Mouse (Mus musculus) embryonic fibroblast, embryonic 13.5 days (primary cell): ENCODE results near the gene Bnc2.

Source experiments
- CTCF ChIP-seq: IDR thresholded peaks from 2 replicates; pipeline ENCODE4 v1.5.1; 2011; ENCODE audit warnings: mild to moderate bottlenecking, control low read depth, low read length, moderate library complexity, borderline replicate concordance; ENCODE audit not compliant: insufficient read depth
- POLR2A ChIP-seq: IDR thresholded peaks from 2 replicates; pipeline ENCODE4 v1.6.1; 2011; ENCODE audit warnings: low read depth, mild to moderate bottlenecking, control low read depth, low read length, moderate library complexity

- TF ChIP-seq CTCF = no peak
- no peak for TF ChIP-seq POLR2A
These were observed 289.9 kb downstream of the Bnc2 start for GRCm38 (mm10) chr4:84385156-84385555.
